Mouse (Mus musculus) mature B cell (primary cell): Measurements from ENCODE around the gene Foxo3.

Experiments used
- in situ Hi-C: fragments of 300-500 bp; cut with MboI; formaldehyde crosslinking; loops from 2 replicates; pipeline ENCODE4 v1.14.3; 2019

Foxo3 gene

GRCm38 (mm10) chr10:42226176-42226575 is 50.4 kb downstream of the Foxo3 start:
- in situ Hi-C loops: no loop called here

DNA sequence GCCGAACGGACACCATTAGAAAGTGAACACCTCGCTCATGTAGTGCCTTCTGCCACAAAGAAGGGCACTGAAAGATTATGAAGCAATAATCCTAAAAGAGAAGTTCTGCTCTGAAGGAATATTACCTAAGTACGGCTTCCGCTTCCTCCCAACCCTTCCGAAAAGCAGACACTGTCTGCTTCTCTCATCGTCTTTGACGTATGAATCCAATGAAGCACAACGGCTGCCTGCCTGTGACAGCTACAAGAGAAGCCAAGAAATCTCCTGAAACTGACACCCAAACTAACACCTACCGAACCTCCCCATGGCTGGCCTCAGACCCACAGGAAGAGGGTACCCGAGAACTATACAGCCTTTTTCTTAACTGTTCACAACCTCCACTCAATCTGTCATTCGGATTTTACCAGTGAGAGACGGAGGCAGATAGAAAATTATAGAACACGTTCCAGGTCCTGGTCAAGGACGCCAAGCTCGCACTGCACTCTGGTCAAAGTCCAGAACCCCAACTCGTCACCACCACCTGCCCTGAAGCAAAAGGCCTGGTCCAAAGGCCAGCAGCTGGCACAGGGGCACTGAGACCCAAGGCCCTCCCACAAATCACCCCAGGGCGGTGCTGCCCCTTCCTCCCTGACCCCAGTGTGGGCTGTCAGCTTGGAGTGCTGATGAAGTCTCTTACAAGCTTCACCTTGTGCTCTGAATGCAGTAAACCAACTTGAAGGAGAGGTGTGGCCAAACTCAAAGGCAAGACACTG is 51.2 kb downstream of the Foxo3 start:
- in situ Hi-C loops: no loop called here

- in situ Hi-C loops: no loop called here
These were observed 54.6 kb downstream of the Foxo3 start for GRCm38 (mm10) chr10:42221996-42222395.

GRCm38 (mm10) chr10:42221136-42221891 is 55.2 kb downstream of the Foxo3 start:
- in situ Hi-C loops: no loop called here

DNA sequence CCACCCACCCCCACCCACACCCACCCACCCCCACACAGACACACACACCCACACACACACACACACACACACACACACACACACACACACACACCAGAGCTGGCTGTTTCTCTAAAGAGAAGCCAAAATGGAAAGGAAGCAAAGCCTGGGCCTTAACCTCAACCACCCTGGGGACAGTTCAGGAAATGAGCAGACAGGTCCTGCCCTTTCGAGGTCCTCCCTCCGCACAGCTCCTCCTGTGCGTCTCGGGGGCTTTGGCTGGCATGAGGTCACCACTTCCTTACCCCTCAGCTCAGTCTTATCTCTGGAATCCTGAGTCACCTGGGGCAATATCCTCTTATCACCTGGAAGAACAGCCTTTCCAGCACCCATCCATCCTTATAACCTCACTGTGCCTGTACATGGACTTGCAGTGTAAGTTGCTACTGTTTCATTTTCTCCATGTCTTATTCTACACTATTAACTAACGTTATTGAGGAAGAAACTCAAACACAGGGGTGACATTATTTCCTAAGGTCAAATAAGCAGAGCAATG is 56.1 kb downstream of the Foxo3 start:
- in situ Hi-C loops: no loop called here

DNA sequence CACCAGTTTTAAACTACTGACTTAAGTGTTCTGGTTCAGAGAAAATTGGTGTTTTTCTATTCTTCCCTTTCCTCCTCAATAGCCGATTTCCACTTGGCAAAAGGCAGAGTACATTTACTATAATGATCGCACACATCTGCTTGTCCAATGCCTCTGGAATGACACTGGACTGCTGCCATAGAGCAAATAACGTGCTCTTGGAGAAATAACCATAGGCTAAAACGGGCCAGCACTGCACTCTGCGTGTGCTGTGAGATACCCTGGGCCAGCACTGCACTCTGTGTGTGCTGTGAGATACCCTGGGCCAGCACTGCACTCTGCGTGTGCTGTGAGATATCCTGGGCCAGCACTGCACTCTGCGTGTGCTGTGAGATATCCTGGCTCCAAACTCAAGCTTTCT is 65.1 kb downstream of the Foxo3 start:
- in situ Hi-C loops: no loop called here

DNA sequence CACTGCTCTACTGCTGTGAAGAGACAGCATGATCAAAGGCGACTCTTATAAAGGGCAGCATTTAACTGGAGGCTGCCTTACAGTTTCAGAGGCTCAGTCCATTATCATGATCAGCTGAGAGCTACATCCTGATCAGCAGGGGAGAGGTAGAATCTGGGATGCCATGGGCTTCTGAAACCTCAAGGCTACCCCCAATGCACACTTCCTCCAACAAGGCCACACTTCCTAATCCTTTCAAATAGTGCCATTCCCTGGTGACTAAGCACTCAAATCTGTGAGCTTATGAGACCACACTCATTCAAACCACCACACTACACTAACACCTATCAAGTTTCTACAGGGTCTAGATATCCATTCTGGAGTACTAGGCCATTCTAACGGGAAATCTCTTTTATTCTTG is 65.9 kb downstream of the Foxo3 start:
- in situ Hi-C loops: no loop called here

DNA sequence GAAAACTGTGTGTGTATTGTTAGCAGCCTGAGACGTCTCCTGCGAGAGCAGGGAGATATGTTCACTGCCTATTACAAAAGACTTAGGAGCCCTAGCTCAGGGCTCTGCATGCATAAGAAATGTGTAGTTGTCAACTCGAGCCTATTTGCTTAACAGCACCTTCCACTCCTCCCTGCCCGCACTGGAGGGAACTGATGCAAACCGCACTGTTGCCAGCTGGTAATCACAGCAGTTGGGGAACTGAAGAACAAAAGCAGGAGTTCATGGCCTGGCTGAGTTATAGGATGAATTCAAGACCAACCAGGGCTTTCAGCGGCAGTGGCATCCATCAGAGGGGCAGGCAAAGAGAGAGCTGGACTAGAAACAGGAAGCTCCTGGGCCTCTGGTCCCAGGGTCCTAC is 66.7 kb downstream of the Foxo3 start:
- in situ Hi-C loops: no loop called here

DNA sequence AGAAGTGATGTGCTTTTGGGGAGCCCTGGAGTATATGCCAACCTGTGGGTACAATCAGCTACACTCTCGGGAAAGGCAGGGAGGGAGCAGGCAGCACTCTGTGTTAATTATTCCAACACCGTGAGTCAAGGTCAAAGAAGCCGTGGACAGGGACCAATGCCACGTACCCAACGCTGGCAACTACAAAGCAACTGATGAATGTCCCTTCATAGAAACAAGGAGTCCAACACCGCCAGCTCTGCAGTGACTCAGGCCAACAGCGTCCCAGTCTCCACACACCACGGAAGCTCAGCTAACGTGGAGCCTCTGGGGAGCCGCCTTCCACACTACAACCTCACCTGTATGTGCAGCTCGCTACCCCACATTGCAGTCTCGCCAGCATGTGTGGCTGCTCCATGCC is 68.9 kb downstream of the Foxo3 start:
- in situ Hi-C loops: no loop called here

DNA sequence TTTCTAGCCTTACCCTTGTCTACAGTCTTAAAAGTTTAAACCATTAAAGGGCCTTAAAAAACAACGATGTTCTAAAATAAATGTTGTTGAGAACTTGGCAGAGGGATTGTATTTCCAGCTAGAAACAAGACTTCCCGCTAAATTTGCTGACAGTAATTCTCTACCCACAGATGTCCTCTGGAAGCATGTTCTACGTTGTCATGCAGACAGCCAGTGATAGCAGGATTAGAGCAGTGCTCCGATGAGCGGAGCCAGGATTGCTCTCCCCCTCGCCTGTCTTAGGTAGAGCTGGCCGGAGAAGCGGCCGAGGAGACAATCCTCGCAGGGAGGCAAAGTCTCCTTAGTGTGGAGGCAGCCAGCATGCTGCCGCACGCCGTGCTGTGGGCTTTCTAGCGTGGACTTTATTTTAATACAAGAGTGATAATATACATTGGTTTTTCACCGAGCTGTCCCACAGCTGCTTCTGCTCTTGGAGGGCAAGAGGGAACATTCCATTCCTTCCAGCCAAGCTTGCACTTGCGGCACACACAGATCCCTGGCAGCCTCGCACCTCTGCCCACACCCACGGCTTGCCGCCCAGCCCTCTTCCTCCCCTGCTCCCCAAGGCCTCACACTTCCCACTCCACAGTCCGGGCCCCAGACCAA is 71.7 kb downstream of the Foxo3 start:
- in situ Hi-C loops: no loop called here

GRCm38 (mm10) chr10:42203321-42204155 is 73.0 kb downstream of the Foxo3 start:
- in situ Hi-C loops: no loop called here

- in situ Hi-C loops: no loop called here
These were observed 74.0 kb downstream of the Foxo3 start for GRCm38 (mm10) chr10:42202561-42202960.

GRCm38 (mm10) chr10:42199472-42199871 is 77.1 kb downstream of the Foxo3 start:
- in situ Hi-C loops: no loop called here

- in situ Hi-C loops: no loop called here
These were observed 77.9 kb downstream of the Foxo3 start for GRCm38 (mm10) chr10:42198682-42199081.

- in situ Hi-C loops: no loop called here
These were observed 81.8 kb downstream of the Foxo3 start for GRCm38 (mm10) chr10:42194784-42195183.

DNA sequence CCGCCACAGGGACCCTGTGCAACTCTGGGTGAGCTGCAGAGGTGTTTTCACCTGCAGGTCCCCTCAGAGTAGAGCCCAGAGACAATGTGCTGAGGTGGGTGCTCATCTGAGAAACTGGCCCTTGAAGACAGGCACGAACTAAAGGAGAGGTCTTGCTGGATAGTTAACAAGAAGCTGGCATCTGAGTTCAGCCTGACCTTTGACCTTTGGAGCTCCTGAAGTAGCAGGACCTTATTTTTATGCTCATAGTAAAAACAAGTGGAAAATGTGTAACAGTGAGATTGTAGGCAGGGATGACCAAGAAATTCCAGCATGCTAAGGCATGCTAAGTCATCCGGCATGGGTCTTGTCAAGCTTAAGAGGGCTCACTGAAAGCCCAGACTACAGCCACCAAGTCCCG is 82.6 kb downstream of the Foxo3 start:
- in situ Hi-C loops: no loop called here

- in situ Hi-C loops: no loop called here
These were observed 83.6 kb downstream of the Foxo3 start for GRCm38 (mm10) chr10:42192951-42193350.

DNA sequence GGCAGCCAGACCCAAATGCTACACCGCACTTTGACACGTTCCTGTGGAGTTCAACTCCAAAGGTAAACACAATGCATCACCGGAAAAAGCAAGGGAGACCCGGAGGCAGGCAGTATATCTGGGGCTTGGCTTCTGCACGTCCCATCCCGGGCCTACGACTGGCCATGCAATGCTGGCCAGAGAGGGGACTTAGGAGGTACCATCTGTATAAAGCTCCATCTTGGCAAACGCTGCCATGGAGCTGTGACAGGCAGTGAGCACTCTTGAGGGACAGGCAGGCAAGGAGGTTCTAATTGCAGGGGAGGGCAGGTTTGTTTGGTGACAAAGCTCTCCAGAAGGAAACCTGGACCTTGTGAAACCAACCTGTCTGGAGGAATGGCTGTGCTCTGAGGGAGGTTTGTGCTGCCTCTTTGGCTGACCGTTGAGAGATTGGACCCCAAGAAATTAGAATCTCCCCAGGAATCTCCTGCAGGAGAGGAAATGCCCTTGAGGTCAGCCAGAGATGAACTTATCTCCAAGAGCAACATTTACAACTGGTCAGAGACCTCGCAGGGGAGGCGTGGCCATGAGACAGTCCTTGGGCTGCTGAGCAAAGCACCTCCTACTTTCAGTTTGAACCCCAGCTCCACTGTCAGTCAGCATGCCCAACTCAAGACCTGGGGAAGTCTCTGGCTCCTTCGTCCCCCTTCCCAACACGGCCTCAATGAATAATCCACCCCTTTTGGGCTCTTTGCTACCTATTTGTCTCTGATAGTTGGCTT is 86.7 kb downstream of the Foxo3 start:
- in situ Hi-C loops: no loop called here

GRCm38 (mm10) chr10:42189037-42189436 is 87.5 kb downstream of the Foxo3 start:
- in situ Hi-C loops: no loop called here

GRCm38 (mm10) chr10:42188091-42188490 is 88.5 kb downstream of the Foxo3 start:
- in situ Hi-C loops: no loop called here

DNA sequence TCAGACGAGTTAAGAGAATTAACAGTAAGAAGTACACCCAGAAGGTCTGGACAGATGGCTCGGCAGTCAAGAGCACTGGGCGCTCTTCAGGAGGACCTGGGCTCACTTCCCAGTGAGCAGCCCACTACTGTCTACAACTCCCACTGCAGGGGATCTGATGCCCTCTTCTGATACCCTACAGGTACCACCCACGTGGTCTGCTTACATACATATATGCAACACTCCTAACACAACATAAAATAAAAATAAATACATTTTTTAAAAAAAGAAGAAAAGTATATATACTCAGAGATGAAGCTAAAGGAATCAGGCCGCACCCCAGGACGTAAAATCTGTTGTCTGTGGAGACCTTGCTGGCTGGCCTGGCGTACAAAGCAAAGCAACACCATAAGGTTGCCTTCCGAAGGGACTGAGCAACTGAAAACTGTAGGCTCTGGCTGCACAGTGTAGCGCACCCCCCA is 89.6 kb downstream of the Foxo3 start:
- in situ Hi-C loops: no loop called here
